Mouse (Mus musculus) liver, embryonic 14.5 days (tissue): ENCODE measurements around the gene Trmt1. TPM values are rescaled to one million over a fixed set of nuclear protein-coding genes. Genes with fewer than 3 reads are reported as not detected.

ENCODE experiments used
- ATAC-seq: fragments of 200-750 bp; cut with Nextera tagmentation; 2 replicates; pipeline ENCODE4 v1.8.0; 2017; ENCODE audit warnings: moderate number of reproducible peaks, mild to moderate bottlenecking, moderate library complexity; ENCODE audit not compliant: insufficient read depth
- DNase-seq, 3 experiments: peaks; one replicate each; pipeline ENCODE4 v3.0.0-alpha.2; 2012 to 2013; ENCODE audit warnings: low read depth in 3 of 3, low spot score in 3 of 3
- H3K27ac ChIP-seq: fragments of 300-500 bp; sonication (generic); 2 replicates; pipeline ENCODE4 v1.5.1; 2014; ENCODE audit warnings: moderate library complexity, mild to moderate bottlenecking, control low read depth, inconsistent platforms
- H3K27me3 ChIP-seq: fragments of 300-500 bp; sonication (generic); 2 replicates; pipeline ENCODE4 v1.6.1; 2014; ENCODE audit warnings: mild to moderate bottlenecking, low read length, moderate library complexity; ENCODE audit not compliant: control insufficient read depth, insufficient read depth
- H3K36me3 ChIP-seq: fragments of 300-500 bp; sonication (generic); replicated peaks from 2 replicates; pipeline ENCODE4 v1.6.1; 2014; ENCODE audit warnings: low read depth; ENCODE audit not compliant: control insufficient read depth, insufficient read depth
- H3K4me1 ChIP-seq, 2 experiments: fragments of 200-500 bp in 1 of 2; fragments of 300-500 bp in 1 of 2; sonication (generic) in 1 of 2; replicated peaks; 2 replicates each; pipeline ENCODE4 v1.6.1; 2012 to 2014; ENCODE audit warnings: antibody characterized with exemption in 1 of 2, inconsistent platforms in 1 of 2, low read length in 1 of 2; ENCODE audit not compliant: control insufficient read depth in 2 of 2, insufficient read depth in 2 of 2
- H3K4me2 ChIP-seq: fragments of 300-500 bp; sonication (generic); 2 replicates; pipeline ENCODE4 v1.6.1; 2014; ENCODE audit warnings: low read depth, mild to moderate bottlenecking, control low read depth, moderate library complexity
- H3K4me3 ChIP-seq, 2 experiments: fragments of 200-500 bp in 1 of 2; fragments of 300-500 bp in 1 of 2; sonication (generic) in 1 of 2; 2 replicates each; pipeline ENCODE4 v1.5.1; 2012 to 2014; ENCODE audit warnings: low read depth in 2 of 2, low read length in 2 of 2, mild to moderate bottlenecking in 2 of 2, control low read depth in 1 of 2, inconsistent platforms in 1 of 2, moderate library complexity in 1 of 2; ENCODE audit not compliant: insufficient read depth in 1 of 2
- H3K9ac ChIP-seq: fragments of 300-500 bp; sonication (generic); replicated peaks from 2 replicates; pipeline ENCODE4 v1.6.1; 2014; ENCODE audit warnings: mild to moderate bottlenecking, control low read depth, moderate library complexity
- H3K9me3 ChIP-seq: fragments of 300-500 bp; sonication (generic); 2 replicates; pipeline ENCODE4 v1.6.1; 2016; ENCODE audit warnings: low read length, mixed read lengths; ENCODE audit not compliant: control insufficient read depth
- CTCF ChIP-seq: IDR thresholded peaks from 2 replicates; pipeline ENCODE4 v1.5.1; 2016; ENCODE audit warnings: antibody characterized with exemption, low read depth, control low read depth
- EP300 ChIP-seq: IDR thresholded peaks from 2 replicates; pipeline ENCODE4 v1.6.1; 2016; ENCODE audit warnings: antibody characterized with exemption, low read depth
- WGBS: fragments of 180-500 bp; shearing (Covaris S2); extraction: QIAGEN DNeasy Blood & Tissue Kit; methylation state at CpG from one replicate; pipeline ENCODE4 v1.1.7; 2014; ENCODE audit not compliant: insufficient replicate concordance; 5-methylcytosine and 5-hydroxymethylcytosine counted together
- polyA plus RNA-seq, 2 experiments: library from polyadenylated mRNA; depleted of rRNA in 1 of 2; stranded (reverse) in 1 of 2; unstranded in 1 of 2; fragments of >200 nt; fragmentation: Nextera tagmentation in 1 of 2; extraction: Ambion mirVana in 1 of 2; gene quantifications; 2 replicates each; pipeline versions ENCODE4 v1.2.1 to v1.2.3; 2012 to 2014

Trmt1 gene
- polyA plus RNA-seq, 2 experiments = 27.4 to 37.5 TPM

GRCm38 (mm10) chr8:84682257-84682656 is 3.9 kb upstream of the Trmt1 start:
- Histone ChIP-seq H3K4me3 (no peak overlapping the region), H3K36me3 (peaks cover 10% of the 10 kb centered on the region; the same call in 1 of the 2 replicates), H3K4me1 (peaks cover 15 to 19% of the 10 kb centered on the region in 2 experiments), H3K4me2 (no peak overlapping the region), H3K27ac (no peak overlapping the region), H3K27me3 (no peaks in the 10 kb centered on the region), H3K9ac (no peak overlapping the region), H3K9me3 (no peaks in the 10 kb centered on the region)
- ATAC-seq (no peak), DNase-seq (no peak)
- TF ChIP-seq CTCF (no peak), EP300 (no peak)
- 43% methylated on average over 2 of the region's 2 CpGs for WGBS

- 59% methylated on average over 3 of the region's 3 CpGs for whole genome bisulfite sequencing
- no peak overlapping the region for H3K4me3 ChIP-seq
- H3K27me3 ChIP-seq = no peaks in the 10 kb centered on the region
- no peak overlapping the region for H3K27ac ChIP-seq
- TF ChIP-seq EP300 = no peak
- TF ChIP-seq CTCF = no peak
- no peaks in the 10 kb centered on the region for H3K9me3 ChIP-seq
- DNase-seq (no peak), ATAC-seq (no peak)
- H3K4me2 ChIP-seq = no peak overlapping the region
- peaks cover 25 to 26% of the 10 kb centered on the region in 2 experiments for H3K4me1 ChIP-seq
- no peak overlapping the region for H3K9ac ChIP-seq
- peaks cover 10% of the 10 kb centered on the region; the same call in 1 of the 2 replicates for H3K36me3 ChIP-seq
Measured at GRCm38 (mm10) chr8:84684537-84684936, 1.6 kb upstream of the Trmt1 start.

- H3K27me3 ChIP-seq = no peaks in the 10 kb centered on the region
- peak overlapping the region; percentile 91 for H3K4me2 ChIP-seq
- peak overlapping the region; percentile 83 for H3K9ac ChIP-seq
- ATAC-seq (peak; percentile 55), DNase-seq (peak in 1 of 3 experiments; percentile 28)
- no peaks in the 10 kb centered on the region for H3K9me3 ChIP-seq
- peak overlapping the region; percentile 67 for H3K27ac ChIP-seq
- peak overlapping the region; percentile 81 for H3K4me3 ChIP-seq
- peaks cover 27 to 32% of the 10 kb centered on the region in 2 experiments for H3K4me1 ChIP-seq
- peak; percentile 33 for TF ChIP-seq CTCF
- TF ChIP-seq EP300 = no peak
- peaks cover 5% of the 10 kb centered on the region; the same call in 1 of the 2 replicates for H3K36me3 ChIP-seq
- under 1% methylated on average over 60 of the region's 62 CpGs for WGBS
Measured at GRCm38 (mm10) chr8:84687003-84687704, 1.0 kb downstream of the Trmt1 start.

GRCm38 (mm10) chr8:84687705-84688100 is 1.6 kb downstream of the Trmt1 start, which contains the start of gene Nacc1:
Gene Nacc1 (minus strand): TSS chr8:84687862.
- Histone ChIP-seq H3K4me1 (peaks cover 27 to 32% of the 10 kb centered on the region in 2 experiments), H3K27ac (peak within 1 kb of the TSS; percentile 67), H3K4me3 (peak within 1 kb of the TSS; percentile 81 to 89), H3K4me2 (peak within 1 kb of the TSS; percentile 91), H3K9ac (peak within 1 kb of the TSS; percentile 83), H3K27me3 (no peaks in the 10 kb centered on the region), H3K9me3 (no peaks in the 10 kb centered on the region), H3K36me3 (peaks cover 6% of the 10 kb centered on the region; the same call in 1 of the 2 replicates)
- DNase-seq (peak; percentile 76 to 81 (median 78)), ATAC-seq (peak; percentile 79)
- TF ChIP-seq EP300 (peak; percentile 14; the same call in 1 of the 2 replicates), CTCF (peak; percentile 14; the same call in 1 of the 2 replicates)
- 0% methylated on average over 37 of the region's 37 CpGs for WGBS

GRCm38 (mm10) chr8:84689091-84689915 is 3.2 kb downstream of the Trmt1 start:
- DNase-seq = peak; percentile 80 to 89 (median 86)
- Histone ChIP-seq H3K4me1 (peaks cover 27 to 32% of the 10 kb centered on the region in 2 experiments), H3K36me3 (peaks cover 12% of the 10 kb centered on the region; the same call in 1 of the 2 replicates), H3K4me3 (peak overlapping the region; percentile 73 to 89), H3K27me3 (no peaks in the 10 kb centered on the region), H3K9me3 (no peaks in the 10 kb centered on the region), H3K4me2 (peak overlapping the region; percentile 91), H3K9ac (peak overlapping the region; percentile 80), H3K27ac (peak overlapping the region; percentile 63)
- peak; percentile 8; the same call in 1 of the 2 replicates for TF ChIP-seq EP300
- 0 out of 2 replicates have a peak, but pooled peaks have one; percentile 30 for TF ChIP-seq CTCF
- ATAC-seq = peak; percentile 68
- under 1% methylated on average over 47 of the region's 47 CpGs for WGBS
